Mouse (Mus musculus) myocyte (in vitro differentiated cells): ENCODE results near the gene C5ar2. TPM values are rescaled to one million over a fixed set of nuclear protein-coding genes. Genes with fewer than 3 reads are reported as not detected.
A peak's percentile ranks its signal among the peaks of the same experiment; 100 is the strongest.

Experiments used
- H3K27me3 ChIP-seq: one replicate; pipeline ENCODE4 v1.6.1; 2011; ENCODE audit not compliant: control insufficient read depth, insufficient read depth, insufficient read length
- H3K36me3 ChIP-seq: one replicate; pipeline ENCODE4 v1.6.1; 2011; ENCODE audit not compliant: control insufficient read depth, insufficient read depth
- H3K4me2 ChIP-seq: one replicate; pipeline ENCODE4 v1.6.1; 2011; ENCODE audit warnings: low read depth, control low read depth
- H3K4me3 ChIP-seq: one replicate; pipeline ENCODE4 v1.5.1; 2011; ENCODE audit warnings: mild to moderate bottlenecking, control low read depth, moderate library complexity
- H3K79me2 ChIP-seq: one replicate; pipeline ENCODE4 v1.6.1; 2011; ENCODE audit not compliant: control insufficient read depth, insufficient read depth
- H3ac ChIP-seq: one replicate; pipeline ENCODE4 v1.6.1; 2011; ENCODE audit not compliant: control insufficient read depth, insufficient read length
- CEBPB ChIP-seq: IDR thresholded peaks from 2 replicates; pipeline ENCODE4 v1.6.1; 2011; ENCODE audit warnings: mild to moderate bottlenecking, moderate library complexity; ENCODE audit not compliant: poor library complexity, insufficient read depth, severe bottlenecking
- E2F4 ChIP-seq: IDR thresholded peaks from one replicate; pipeline ENCODE4 v1.6.1; 2011; ENCODE audit warnings: mild to moderate bottlenecking, control low read depth, moderate library complexity; ENCODE audit not compliant: insufficient read depth
- MAX ChIP-seq: IDR thresholded peaks from one replicate; pipeline ENCODE4 v1.6.1; 2011; ENCODE audit warnings: low read depth, mild to moderate bottlenecking, control low read depth
- MYOD1 ChIP-seq, 3 experiments: IDR thresholded peaks; one replicate each; pipeline ENCODE4 v1.6.1; 2011; ENCODE audit warnings: control low read depth in 2 of 3, low read depth in 2 of 3, mild to moderate bottlenecking in 2 of 3, moderate library complexity in 1 of 3; ENCODE audit not compliant: insufficient read length in 2 of 3, control insufficient read depth in 1 of 3
- MYOG ChIP-seq, 3 experiments: IDR thresholded peaks; one replicate each; pipeline ENCODE4 v1.6.1; 2011; ENCODE audit warnings: control low read depth in 2 of 3, low read depth in 2 of 3, mild to moderate bottlenecking in 2 of 3; ENCODE audit not compliant: insufficient read length in 2 of 3, control insufficient read depth in 1 of 3, insufficient read depth in 1 of 3
- POLR2A ChIP-seq: IDR thresholded peaks from one replicate; pipeline ENCODE4 v1.6.1; 2011; ENCODE audit warnings: low read depth, mild to moderate bottlenecking, control low read depth, moderate library complexity; ENCODE audit not compliant: insufficient read length
- POLR2AphosphoS2 ChIP-seq: IDR thresholded peaks from one replicate; pipeline ENCODE4 v1.6.1; 2011; ENCODE audit warnings: low read depth, control low read depth; ENCODE audit not compliant: insufficient read length
- REST ChIP-seq: IDR thresholded peaks from one replicate; pipeline ENCODE4 v1.6.1; 2011; ENCODE audit warnings: mild to moderate bottlenecking, control low read depth, moderate library complexity; ENCODE audit not compliant: insufficient read depth, insufficient read length
- SRF ChIP-seq: IDR thresholded peaks from one replicate; pipeline ENCODE4 v1.6.1; 2011; ENCODE audit warnings: low read depth; ENCODE audit not compliant: control insufficient read depth, insufficient read length
- TCF12 ChIP-seq: IDR thresholded peaks from one replicate; pipeline ENCODE4 v1.6.1; 2011; ENCODE audit warnings: mild to moderate bottlenecking, control low read depth; ENCODE audit not compliant: poor library complexity, insufficient read depth, severe bottlenecking
- TCF3 ChIP-seq: IDR thresholded peaks from one replicate; pipeline ENCODE4 v1.6.1; 2011; ENCODE audit warnings: low read depth, control low read depth; ENCODE audit not compliant: insufficient read length
- USF1 ChIP-seq: IDR thresholded peaks from one replicate; pipeline ENCODE4 v1.6.1; 2011; ENCODE audit warnings: low read depth, mild to moderate bottlenecking, control low read depth, moderate library complexity
- polyA plus RNA-seq: library from polyadenylated mRNA; unstranded; fragments of >200 nt; fragmentation: generic; extraction: Trizol; gene quantifications from one replicate; pipeline ENCODE4 v1.2.1, GENCODE M21; 2012; ENCODE audit warnings: missing spikeins

Gene C5ar2
- polyA plus RNA-seq, result not detected

- Histone ChIP-seq H3K4me3 (no peak within 1 kb of the TSS), H3K4me2 (no peak within 1 kb of the TSS), H3ac (no peak within 1 kb of the TSS), H3K79me2 (no peaks in the 10 kb centered on the region), H3K27me3 (no peaks in the 10 kb centered on the region), H3K36me3 (no peaks in the 10 kb centered on the region)
- no peak for TF ChIP-seq MYOG (IDR thresholded peaks at IDR 0.05; ENCODE audit: control insufficient read depth in 1 of 3, insufficient read depth in 1 of 3, insufficient read length in 2 of 3, low read depth in 2 of 3)
- no peak for TF ChIP-seq MAX
- TF ChIP-seq E2F4, result no peak
- no peak for TF ChIP-seq USF1
- no peak for TF ChIP-seq TCF3
- TF ChIP-seq SRF, result no peak
- no peak for TF ChIP-seq TCF12
- TF ChIP-seq CEBPB, result no peak
- TF ChIP-seq POLR2AphosphoS2, result no peak
- no peak for TF ChIP-seq POLR2A
- no peak for TF ChIP-seq REST
- TF ChIP-seq MYOD1 (IDR thresholded peaks at IDR 0.05; ENCODE audit: control insufficient read depth in 1 of 3, insufficient read length in 2 of 3, low read depth in 2 of 3), result no peak
These were observed at the start of gene C5ar2 for GRCm38 (mm10) chr7:16244067-16244466. Gene C5ar2 (minus strand): TSS chr7:16244154.

DNA sequence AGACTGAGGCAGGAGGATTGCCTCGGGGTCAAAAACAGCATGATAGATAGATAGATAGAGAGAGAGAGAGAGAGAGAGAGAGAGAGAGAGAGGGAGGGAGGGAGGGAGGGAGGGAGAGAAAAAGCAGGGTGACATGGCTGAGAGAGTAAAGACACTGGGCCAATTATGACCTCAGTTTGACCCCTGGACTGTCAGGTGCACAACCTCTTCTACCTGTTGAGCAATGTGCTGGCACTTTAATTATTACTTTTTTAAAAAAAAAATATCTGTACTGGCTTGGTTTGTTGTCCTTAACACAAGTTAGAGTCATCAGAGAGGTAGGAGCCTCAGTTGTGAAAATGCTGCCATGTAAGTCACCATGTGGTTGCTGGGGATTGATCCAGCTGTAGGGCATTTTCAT, 43.8 kb upstream of the C5ar2 start:
- Histone ChIP-seq H3K4me2 (no peak overlapping the region), H3K79me2 (peaks cover 13% of the 10 kb centered on the region), H3K36me3 (peaks cover 9% of the 10 kb centered on the region), H3K4me3 (no peak overlapping the region), H3ac (no peak overlapping the region), H3K27me3 (no peaks in the 10 kb centered on the region)
- TF ChIP-seq TCF12, result no peak
- TF ChIP-seq MYOD1 (IDR thresholded peaks at IDR 0.05; ENCODE audit: control insufficient read depth in 1 of 3, insufficient read length in 2 of 3, low read depth in 2 of 3), result no peak
- TF ChIP-seq POLR2A, result no peak
- TF ChIP-seq USF1, result no peak
- TF ChIP-seq TCF3, result no peak
- TF ChIP-seq CEBPB, result no peak
- no peak for TF ChIP-seq REST

GRCm38 (mm10) chr7:16287016-16287415, 43.1 kb upstream of the C5ar2 start:
- H3ac ChIP-seq, result no peak overlapping the region
- H3K79me2 ChIP-seq, result peaks cover 13% of the 10 kb centered on the region
- no peaks in the 10 kb centered on the region for H3K27me3 ChIP-seq
- no peak for TF ChIP-seq MAX
- TF ChIP-seq TCF12, result no peak
- TF ChIP-seq POLR2A, result no peak
- TF ChIP-seq MYOG (IDR thresholded peaks at IDR 0.05; ENCODE audit: control insufficient read depth in 1 of 3, insufficient read depth in 1 of 3, insufficient read length in 2 of 3, low read depth in 2 of 3), result no peak
- TF ChIP-seq SRF, result no peak
- no peak for TF ChIP-seq MYOD1 (IDR thresholded peaks at IDR 0.05; ENCODE audit: control insufficient read depth in 1 of 3, insufficient read length in 2 of 3, low read depth in 2 of 3)
- no peak for TF ChIP-seq E2F4
- TF ChIP-seq CEBPB, result no peak
- TF ChIP-seq POLR2AphosphoS2, result no peak
- no peak for TF ChIP-seq REST
- no peak for TF ChIP-seq TCF3
- no peak for TF ChIP-seq USF1
- H3K4me3 ChIP-seq, result peak overlapping the region; percentile 36
- H3K36me3 ChIP-seq, result peaks cover 9% of the 10 kb centered on the region
- H3K4me2 ChIP-seq, result peak overlapping the region; percentile 72

- H3K27me3 ChIP-seq, result no peaks in the 10 kb centered on the region
- no peak within 1 kb of the TSS for H3ac ChIP-seq
- peak; percentile 4 for TF ChIP-seq SRF
- TF ChIP-seq MAX, result no peak
- no peak for TF ChIP-seq REST
- TF ChIP-seq TCF3, result no peak
- TF ChIP-seq TCF12, result no peak
- peak in 1 of 3 experiments; percentile 28 for TF ChIP-seq MYOD1 (IDR thresholded peaks at IDR 0.05; ENCODE audit: control insufficient read depth in 1 of 3, insufficient read length in 2 of 3, low read depth in 2 of 3)
- TF ChIP-seq POLR2AphosphoS2, result peak; percentile 43
- TF ChIP-seq POLR2A, result peak; percentile 54
- TF ChIP-seq E2F4, result no peak
- TF ChIP-seq CEBPB, result no peak
- peak in 1 of 3 experiments; percentile 1 for TF ChIP-seq MYOG (IDR thresholded peaks at IDR 0.05; ENCODE audit: control insufficient read depth in 1 of 3, insufficient read depth in 1 of 3, insufficient read length in 2 of 3, low read depth in 2 of 3)
- peak; percentile 92 for TF ChIP-seq USF1
- peaks cover 13% of the 10 kb centered on the region for H3K79me2 ChIP-seq
- H3K4me3 ChIP-seq, result peak within 1 kb of the TSS; percentile 36
- H3K36me3 ChIP-seq, result peaks cover 9% of the 10 kb centered on the region
- peak within 1 kb of the TSS; percentile 80 for H3K4me2 ChIP-seq
These were observed 42.3 kb upstream of the C5ar2 start, which contains the start of gene Ccdc9 for GRCm38 (mm10) chr7:16286026-16286961. Gene Ccdc9 (minus strand): TSS chr7:16286795.
